Mouse (Mus musculus): ENCODE data around the gene Sspn. TPM values are rescaled to one million over a fixed set of nuclear protein-coding genes. Genes with fewer than 3 reads are reported as not detected.

The Sspn gene
- polyA plus RNA-seq, 1 experiment from 2014 or later: 6.4 TPM

GRCm38 (mm10) chr6:146009163-146009915 lies 77.9 kb downstream of the Sspn start:
- Histone ChIP-seq H3K36me3 (ENCODE audit: control insufficient read depth, insufficient read depth, low read length) (no peaks in the 10 kb centered on the region), H3K4me3 (ENCODE audit: low read depth, low read length) (no peak overlapping the region), H3K27me3 (replicated peaks; ENCODE audit: control insufficient read depth, insufficient read depth, low read length) (no peaks in the 10 kb centered on the region), H3K4me1 (replicated peaks; ENCODE audit: control insufficient read depth, insufficient read depth, low read length) (peaks cover 4% of the 10 kb centered on the region; the same call in 1 of the 2 replicates), H3K9me3 (ENCODE audit: control insufficient read depth, low read length) (no peaks in the 10 kb centered on the region), H3K4me2 (ENCODE audit: low read length) (no peak overlapping the region), H3K27ac (ENCODE audit: low read depth) (no peak overlapping the region), H3K9ac (ENCODE audit: low read length) (no peak overlapping the region)
- ATAC-seq (replicated peaks; ENCODE audit: low FRiP score, low TSS enrichment, low read depth): no peak
- no peak for DNase-seq (ENCODE audit: low spot score)
- WGBS: 80% methylated on average over 10 of the region's 10 CpGs

DNA sequence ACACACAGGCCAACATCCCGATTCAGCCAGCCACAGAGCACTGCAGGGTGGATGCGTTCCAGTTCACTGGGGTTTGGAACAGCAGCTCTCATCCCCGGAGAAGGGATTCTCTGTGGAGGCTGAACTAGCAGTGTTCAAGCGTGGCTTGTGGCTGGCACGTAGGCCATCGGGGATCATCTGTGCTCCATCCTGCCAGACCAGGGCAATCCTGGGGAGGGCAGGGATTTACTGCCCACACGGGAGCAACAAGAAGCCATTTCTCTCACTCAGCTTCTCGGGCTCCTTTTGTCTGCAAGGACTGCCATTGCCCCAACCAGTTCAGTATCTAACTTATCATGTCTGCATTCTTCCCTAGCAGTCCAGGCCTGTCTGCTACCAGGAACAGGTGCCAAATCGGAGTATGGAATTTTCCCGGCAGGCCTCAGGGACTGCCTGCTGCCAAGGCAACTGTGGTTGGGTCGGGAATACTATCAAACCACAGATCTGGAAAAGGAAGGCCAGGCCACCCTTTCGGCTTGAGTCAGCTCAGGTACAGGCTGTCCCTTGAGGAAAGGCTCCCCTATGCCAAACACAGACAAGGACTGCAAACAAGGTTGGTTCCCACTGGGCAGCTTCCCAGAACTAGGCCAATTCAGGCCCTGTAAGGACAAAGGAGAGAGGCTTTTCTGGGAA lies 78.8 kb downstream of the Sspn start:
- Histone ChIP-seq H3K27ac (ENCODE audit: low read depth) (no peak overlapping the region), H3K4me2 (ENCODE audit: low read length) (no peak overlapping the region), H3K36me3 (ENCODE audit: control insufficient read depth, insufficient read depth, low read length) (no peaks in the 10 kb centered on the region), H3K9me3 (ENCODE audit: control insufficient read depth, low read length) (no peaks in the 10 kb centered on the region), H3K9ac (ENCODE audit: low read length) (no peak overlapping the region), H3K27me3 (replicated peaks; ENCODE audit: control insufficient read depth, insufficient read depth, low read length) (no peaks in the 10 kb centered on the region), H3K4me1 (replicated peaks; ENCODE audit: control insufficient read depth, insufficient read depth, low read length) (peaks cover 4% of the 10 kb centered on the region; the same call in 1 of the 2 replicates), H3K4me3 (ENCODE audit: low read depth, low read length) (no peak overlapping the region)
- DNase-seq (ENCODE audit: low spot score) (no peak), ATAC-seq (replicated peaks; ENCODE audit: low FRiP score, low TSS enrichment, low read depth) (no peak)
- WGBS: 68% methylated on average over 12 of the region's 12 CpGs

DNA sequence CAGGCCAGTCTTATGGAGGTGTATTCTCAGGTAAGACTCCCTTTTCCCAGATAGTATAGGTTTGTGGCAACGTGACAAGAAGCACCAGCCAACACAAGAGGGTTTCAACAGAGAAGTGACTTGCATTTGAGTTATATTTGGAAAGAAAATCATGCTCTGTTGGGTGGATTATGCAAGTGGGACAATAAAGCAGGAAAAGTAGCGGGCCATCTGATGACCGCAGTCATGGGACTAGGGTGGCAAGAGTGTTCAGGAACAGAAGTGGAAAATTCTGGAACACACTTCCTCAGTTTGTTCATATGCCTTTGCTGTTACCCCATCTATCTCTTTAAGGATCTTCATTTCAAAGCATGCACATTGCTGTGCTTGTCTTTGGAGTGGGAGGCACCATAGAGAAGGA lies 82.9 kb downstream of the Sspn start:
- no peak overlapping the region for H3K9ac ChIP-seq (ENCODE audit: low read length)
- H3K9me3 ChIP-seq (ENCODE audit: control insufficient read depth, low read length): no peaks in the 10 kb centered on the region
- H3K36me3 ChIP-seq (ENCODE audit: control insufficient read depth, insufficient read depth, low read length): no peaks in the 10 kb centered on the region
- H3K4me2 ChIP-seq (ENCODE audit: low read length): no peak overlapping the region
- no peak overlapping the region for H3K27ac ChIP-seq (ENCODE audit: low read depth)
- H3K27me3 ChIP-seq (replicated peaks; ENCODE audit: control insufficient read depth, insufficient read depth, low read length): no peaks in the 10 kb centered on the region
- DNase-seq (ENCODE audit: low spot score) (no peak), ATAC-seq (replicated peaks; ENCODE audit: low FRiP score, low TSS enrichment, low read depth) (no peak)
- H3K4me3 ChIP-seq (ENCODE audit: low read depth, low read length): no peak overlapping the region
- no peaks in the 10 kb centered on the region for H3K4me1 ChIP-seq (replicated peaks; ENCODE audit: control insufficient read depth, insufficient read depth, low read length)
- 92% methylated on average over 3 of the region's 3 CpGs for WGBS

Other genes starting within 250 kb of the Sspn start
- 9.1 and 10.8 TPM in 2 replicates for gene Rassf8, start 184.9 kb upstream of the Sspn start, polyA plus RNA-seq (2014; fragmentation: Nextera tagmentation; extraction: Ambion mirVana)
- 1.1 and 1.3 TPM in 2 replicates for gene Bhlhe41, start 66.1 kb upstream of the Sspn start, polyA plus RNA-seq (2014; fragmentation: Nextera tagmentation; extraction: Ambion mirVana)

All from intestine, embryonic 14.5 days (tissue).